Mouse (Mus musculus) embryo, embryonic 10 days (tissue): ENCODE measurements around the gene Lrch3.
"Not testable (repeated sequence)": the region's sequence is repeated elsewhere in the genome, so short reads cannot be mapped to it uniquely, and the experiment has no call there.

ENCODE experiments used
- DNase-seq: peaks from one replicate; pipeline ENCODE4 v3.0.0-alpha.2; 2015; ENCODE audit warnings: low spot score

Lrch3 gene

DNA sequence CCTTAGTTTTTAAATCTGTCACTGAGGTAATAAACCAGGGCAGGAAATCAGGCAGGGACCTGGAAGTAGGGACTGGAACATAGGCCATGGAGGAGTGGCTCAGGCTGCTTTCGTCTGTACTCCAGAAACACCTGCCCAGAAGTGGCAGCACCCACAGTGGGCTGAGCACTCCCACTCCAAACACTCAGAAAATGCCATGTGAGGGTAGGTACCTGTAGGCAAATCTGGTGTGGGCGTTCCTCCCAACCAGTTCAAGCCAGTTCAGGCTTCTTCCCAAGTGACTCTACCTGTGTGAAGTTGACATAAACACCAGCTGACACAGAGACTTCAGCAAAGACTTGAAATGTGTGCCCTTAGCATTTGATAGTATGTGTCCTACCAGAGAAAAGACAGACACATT is 70.7 kb downstream of the Lrch3 start:
- no peak for DNase-seq

DNA sequence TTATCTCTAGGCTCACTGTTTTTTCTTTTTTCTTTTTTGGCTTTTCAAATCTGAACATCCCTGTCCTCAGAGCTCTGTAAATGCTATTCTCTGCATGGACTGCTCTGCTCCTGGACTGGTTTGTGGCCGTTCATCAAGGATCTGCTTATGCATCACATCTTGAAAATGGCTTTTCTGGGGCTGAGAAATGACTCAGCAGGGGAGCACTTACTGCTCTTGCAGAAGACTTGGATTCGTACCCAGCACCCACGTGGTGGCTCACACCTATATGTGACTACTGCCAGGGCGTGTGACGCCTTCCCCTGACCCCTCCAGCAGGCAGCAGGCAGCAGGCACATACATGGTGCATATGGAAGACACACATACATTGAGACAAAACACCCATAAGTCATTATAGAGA is 78.3 kb downstream of the Lrch3 start:
- no peak for DNase-seq

DNA sequence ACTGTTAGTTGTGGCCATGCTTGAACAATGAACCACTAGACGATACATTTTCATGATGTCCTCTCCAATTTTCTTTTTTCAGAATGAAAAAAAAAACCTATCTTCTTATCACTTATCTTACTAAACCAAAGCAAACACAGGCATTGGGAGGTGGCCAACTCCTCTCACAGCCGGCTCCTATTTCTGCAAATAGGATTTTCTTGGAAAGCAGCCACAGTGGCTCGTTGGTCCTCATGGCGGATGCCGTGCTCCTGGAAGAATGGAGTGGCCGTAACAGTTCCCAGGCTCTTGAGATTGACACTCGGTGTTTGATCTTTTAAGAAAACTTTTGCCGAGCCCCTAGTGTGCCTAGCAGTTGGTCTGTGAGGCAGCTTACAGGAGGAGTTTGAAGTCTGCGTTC is 91.3 kb downstream of the Lrch3 start:
- peak; percentile 20 for DNase-seq

DNA sequence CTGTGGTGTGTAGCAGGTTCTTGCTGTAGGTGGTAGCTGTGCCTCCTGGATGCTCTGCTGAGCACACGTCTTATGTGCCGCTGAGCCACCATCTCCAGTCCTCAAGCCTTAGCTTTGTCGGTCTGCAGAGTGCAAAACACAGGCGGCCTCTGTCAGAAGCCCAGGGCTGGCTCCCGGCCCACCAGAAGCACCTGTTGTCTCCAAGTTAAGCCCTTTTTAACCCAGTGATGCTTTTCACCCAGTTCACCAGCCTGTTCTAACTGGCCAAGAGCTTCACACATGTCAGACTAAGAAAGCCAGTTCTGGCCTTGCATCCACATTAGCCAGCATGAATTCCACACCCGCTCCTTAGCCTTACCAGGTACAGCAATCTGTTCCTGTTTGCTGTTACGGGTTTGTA is 93.0 kb downstream of the Lrch3 start:
- DNase-seq = no peak

DNA sequence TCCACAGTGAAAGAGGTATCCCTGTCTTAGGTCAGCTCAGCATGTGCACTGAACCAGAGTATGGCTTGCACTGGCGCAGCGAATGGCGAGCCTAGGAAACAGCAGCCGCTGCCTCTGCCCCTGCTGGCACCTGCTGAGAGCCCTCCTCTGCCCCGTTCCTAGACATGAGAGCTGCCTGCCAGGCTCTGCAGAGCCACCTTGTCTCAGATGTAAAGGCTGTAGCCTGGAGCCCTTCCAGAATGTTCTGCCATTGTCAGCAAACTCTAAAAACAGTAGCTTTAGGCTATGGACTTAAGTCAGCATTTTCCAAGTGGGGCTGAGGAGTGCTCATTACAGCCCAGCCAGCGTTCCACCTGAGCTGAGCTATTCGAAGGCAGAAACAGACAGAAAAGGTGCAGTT is 93.5 kb downstream of the Lrch3 start:
- DNase-seq = no peak

DNA sequence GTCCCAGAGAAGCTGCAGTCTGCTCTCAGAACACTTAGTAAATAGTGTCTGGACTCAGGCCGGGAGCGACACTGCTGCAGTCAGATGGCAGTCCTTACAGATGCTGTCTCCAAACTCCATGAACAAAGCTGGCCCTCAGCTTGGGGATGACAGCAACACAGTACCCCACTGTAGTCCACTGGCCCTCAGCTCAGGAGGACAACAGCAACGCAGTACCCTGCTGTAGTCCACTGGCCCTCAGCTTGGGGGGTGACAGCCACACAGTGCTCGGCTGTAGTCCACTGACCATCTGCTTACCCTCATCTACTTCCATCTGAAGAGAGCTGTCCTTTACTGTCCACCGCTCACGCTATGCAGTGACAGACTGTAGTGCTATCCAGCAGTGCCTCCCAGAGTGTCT is 96.3 kb downstream of the Lrch3 start:
- DNase-seq = no peak

DNA sequence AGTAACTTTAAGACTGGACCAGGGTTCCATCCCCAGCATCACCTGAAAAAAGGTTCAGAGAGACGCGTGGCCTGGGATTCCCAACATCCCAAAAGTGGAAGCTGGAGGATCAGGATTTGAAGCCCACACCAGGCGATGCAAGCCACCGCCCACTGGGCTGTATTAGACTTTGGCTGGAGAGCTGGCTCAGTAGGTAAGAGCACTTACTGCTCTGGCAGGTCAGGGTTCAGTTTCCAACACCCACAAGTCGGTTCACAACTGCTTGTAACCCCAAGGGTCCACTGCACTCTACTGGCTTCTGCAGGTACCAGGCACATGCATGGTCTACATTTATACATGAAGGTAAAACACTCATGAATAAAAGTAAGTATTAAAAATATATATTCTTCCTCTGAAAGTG is 99.9 kb downstream of the Lrch3 start:
- DNase-seq = no peak

DNA sequence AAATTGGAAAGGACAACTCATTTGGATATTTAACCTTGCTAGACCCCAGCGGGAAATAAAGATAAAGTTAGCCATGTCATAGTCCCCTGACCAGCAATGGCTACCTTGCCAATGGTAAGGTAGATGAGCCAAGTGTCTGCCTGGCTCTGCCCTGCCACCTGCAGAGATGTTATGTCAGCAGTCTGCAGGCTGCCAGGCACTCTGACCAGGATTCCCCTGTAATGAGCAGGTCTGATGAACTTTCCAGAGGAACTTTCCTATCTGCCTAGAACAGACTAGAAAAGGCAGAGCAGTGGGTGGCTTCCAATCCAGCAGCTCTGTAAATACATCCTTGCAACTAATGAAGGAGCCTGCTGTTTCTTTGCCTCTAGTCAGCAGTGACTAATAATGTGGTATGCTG is 101.0 kb downstream of the Lrch3 start:
- DNase-seq = no peak

DNA sequence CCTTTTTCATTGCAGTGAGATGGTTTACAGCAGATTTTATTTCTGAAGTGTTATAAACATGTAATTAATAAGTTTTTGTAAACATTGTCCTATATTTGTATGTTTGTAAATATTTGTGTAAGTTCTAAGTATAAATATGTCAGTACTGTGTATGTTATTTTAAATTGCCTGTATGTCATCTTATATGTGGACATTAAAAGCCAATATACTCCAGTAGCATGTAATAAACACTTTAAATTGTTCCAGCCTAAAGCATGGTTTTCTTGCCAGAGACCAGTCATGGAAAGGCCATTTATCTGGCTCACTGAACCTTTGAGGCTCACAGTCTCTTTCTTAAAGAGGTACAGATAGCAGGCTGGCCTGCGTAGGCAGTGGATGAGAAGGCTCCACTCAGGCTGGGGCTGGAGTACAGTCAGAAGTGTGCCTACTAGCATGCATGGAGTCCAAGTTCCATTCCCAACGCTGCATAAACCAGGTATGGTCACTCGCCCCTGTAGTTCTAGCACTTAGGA is 101.6 kb downstream of the Lrch3 start:
- DNase-seq = no peak

DNA sequence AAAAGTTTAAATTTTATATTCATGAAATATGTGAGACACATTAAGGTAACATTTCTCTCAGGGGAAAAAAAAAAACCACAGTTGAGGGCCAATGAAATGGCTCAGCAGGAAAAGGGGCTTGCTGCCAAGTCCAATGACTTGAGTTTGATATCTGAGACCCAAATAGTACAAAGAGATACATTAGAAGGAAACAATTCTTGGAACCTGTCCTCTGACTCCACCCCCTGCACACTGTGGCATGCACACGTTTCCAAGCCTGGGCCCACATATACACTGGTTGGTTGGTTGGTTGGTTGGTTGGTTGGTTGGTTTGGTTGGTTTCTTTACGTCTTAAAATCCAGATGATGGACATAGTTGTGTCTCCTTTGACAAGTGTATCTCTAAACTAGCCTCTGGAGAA is 102.1 kb downstream of the Lrch3 start:
- no peak for DNase-seq

DNA sequence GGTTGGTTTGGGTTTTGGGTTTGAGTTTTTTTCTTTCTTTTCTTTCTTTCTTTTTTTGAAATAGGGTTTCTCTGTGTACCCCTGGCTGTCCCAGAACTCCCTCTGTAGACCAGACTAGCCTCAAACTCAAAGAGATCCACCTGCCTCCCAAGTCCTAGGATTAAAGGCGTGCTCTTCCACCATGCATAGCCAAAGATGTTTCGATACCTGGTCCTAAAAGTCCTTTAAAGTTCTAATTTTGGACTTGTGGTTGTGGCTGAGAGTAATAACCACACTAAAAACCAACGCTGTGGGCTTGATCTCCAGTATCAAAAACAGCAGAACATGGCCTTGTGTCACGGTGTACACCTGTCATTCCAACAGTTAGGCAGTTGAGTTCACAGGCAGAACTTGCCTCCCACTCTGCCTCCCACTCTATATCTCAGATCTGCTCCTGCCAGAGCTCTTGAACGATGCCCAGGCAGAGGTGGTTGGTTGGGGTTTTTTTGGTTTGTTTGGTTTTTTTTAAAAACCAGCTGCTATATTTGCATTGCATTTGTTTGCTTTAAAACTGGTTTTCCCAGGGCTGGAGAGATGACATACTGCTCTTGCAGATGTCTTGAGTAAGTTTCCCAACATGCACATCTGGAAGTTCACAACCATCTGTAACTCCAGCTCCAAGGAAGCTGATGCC is 103.9 kb downstream of the Lrch3 start:
- no peak for DNase-seq

DNA sequence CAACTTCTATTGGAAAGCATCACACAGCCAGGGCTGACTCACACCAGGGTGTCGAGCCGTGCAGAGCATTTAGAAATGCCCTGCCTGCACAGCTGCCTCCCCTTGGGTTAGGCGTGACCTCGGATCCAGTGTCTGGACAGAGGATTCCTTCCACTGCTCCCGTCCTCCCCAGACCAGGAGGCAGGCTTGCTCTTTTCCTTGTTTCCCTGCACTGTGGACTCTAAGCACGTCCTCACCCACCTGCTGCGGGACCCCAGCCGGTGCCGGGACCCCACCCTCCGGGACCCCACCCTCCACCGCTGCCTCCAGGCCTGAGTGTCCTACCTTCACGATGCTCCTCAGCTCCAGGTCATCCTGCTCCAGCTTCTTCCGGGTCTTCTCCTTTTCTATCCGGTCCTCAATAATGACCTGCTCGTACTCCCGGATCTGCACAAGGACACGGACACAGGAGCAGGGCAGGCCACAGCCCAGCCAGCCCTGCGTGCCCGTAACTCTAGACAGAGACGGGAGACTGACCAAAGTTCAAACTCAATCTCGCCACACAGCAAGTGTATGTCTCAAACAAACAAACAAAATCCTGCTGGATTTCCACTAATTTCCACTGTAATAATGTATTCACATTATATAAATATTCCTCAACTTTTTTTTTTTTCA is 105.3 kb downstream of the Lrch3 start:
- DNase-seq = no peak

DNA sequence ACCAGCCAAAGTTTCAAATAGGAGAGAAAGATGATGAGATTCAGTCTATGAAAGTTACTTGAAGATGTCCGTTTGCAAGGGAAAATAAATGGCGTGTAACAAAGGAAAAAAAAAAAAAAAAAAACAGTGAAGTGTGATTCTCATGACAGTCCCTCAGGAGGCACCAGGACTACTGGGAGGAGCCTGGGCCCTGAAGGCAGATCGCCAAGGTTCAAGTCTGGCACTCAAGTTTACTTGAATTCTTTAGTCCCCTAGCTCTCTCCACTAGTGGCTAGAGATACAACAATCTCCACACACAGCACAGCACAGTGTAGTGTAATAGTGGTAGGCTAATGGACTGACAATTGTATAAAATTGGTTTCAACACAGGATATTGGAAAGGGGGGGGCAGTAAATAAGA is 107.5 kb downstream of the Lrch3 start:
- DNase-seq = no peak

DNA sequence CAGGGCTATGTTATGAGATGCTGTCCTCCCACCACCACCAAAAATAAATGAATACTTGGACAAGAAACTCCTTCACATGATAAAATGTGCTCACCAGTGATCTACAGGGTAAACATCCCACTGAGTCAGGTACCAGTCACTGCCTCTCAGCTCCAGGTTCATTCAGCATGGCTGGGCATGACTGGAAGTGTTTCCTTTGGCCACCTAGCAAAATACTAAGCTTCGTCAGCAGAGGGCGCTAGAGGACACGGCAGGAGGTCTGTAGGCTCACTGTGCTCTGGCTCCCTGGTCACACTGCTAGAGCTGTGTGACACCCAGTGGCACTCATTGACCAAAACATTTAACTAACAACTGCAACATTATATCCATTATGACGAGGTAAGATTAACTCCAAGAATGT is 109.8 kb downstream of the Lrch3 start:
- DNase-seq = peak; percentile 92

DNA sequence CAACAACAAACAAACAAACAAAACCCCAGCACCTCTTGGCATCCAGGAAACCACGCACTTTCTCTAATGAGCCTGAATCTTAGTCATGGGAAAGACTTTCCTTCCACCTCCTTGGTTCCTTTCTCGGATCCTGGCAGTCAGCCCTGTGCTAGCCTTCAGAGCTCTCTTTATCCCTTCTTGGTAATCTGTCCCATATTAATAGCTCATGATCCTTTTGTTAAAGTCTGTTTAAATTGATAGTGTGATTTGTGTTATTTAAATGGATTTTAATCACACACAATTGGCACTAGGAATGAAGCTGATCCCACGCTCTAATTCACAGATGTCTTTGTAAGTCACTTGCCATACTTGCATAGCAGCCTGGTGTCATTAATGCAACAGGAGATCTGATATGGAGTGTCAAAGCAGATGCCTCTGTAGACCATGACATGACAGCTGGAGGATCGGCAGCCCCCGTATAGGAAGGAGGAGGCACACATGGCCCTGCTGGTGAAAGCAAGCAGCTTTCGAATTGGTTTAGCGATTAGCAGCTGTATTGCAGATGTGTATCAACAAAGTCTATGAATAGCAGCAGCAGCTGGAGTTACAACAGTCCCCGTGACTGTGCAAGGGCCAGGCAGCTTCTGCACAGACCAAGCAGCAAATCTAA is 110.7 kb downstream of the Lrch3 start:
- no peak for DNase-seq

DNA sequence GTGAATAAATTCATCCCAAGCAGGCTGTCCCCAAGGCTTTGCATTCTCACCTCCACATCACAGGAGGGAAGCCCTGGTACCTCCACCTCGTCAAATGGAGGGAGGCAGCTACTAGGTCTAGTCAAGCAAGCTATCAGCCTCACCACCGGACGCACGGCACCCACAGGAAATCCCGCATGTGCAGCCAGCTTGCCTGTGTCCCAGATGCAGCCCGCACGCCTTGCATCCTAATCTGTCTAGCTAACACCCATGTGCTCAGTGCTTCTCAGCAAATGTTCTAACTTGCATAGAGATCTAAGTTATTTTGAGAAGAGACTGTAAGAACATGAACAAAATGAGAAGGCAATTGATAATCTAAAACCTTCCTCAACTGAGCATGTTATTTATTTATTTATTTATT is 112.5 kb downstream of the Lrch3 start:
- no peak for DNase-seq

DNA sequence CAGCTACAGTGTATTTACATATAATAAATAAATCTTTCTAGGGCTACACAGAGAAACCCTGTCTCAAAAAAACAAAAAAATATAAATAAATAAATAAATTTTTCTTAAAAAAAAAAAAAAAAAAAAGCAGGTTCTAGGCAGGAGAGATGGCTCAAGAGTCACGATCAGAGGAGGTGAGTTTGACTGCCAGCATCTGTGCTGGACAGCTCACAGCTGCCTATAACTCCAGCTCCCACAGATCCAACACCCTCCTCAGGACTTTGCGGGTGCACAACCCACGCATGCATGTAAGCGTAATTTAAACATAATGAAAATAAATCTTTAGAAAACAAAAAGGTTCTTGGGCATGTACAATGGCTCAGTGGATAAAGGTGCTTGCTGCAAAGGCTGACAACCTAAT is 122.1 kb downstream of the Lrch3 start:
- no peak for DNase-seq

DNA sequence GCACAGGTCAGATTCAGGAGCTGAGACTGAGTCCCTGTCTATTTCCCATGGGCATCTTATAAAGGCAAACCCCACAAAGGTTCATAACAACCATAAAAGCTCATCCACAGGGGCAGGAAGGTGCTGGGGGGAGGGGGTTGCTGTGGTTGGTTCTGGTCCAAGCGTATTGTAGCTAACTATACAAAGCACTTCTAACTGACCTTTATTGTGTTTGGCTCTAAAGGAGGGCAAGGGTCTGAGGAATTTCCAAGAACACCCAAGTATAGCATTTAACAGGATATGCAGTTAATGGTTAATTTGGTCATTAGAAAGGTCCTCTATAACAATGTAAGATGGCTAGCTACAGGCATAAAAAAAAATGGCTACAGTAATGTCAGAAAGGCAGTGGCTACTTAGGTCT is 128.8 kb downstream of the Lrch3 start:
- no peak for DNase-seq

DNA sequence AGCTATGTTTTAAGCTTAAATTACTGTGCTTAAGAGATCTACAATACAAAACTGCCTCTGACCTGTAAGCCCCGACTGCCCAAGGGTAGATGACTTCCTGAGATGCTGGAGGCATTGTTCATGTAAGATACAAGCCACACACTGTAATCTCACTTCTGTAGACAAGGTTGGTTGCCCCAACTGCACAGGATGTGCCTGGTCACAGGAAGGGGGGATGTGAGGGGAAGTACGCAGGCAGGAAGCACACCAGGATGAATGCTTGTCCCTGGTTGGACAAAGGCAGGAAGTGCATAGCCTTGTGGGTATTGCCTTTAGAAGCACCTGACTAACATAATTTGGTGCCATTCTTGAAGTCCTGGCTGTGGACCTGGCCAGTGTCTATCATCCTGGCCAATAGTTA is 129.4 kb downstream of the Lrch3 start:
- no peak for DNase-seq

DNA sequence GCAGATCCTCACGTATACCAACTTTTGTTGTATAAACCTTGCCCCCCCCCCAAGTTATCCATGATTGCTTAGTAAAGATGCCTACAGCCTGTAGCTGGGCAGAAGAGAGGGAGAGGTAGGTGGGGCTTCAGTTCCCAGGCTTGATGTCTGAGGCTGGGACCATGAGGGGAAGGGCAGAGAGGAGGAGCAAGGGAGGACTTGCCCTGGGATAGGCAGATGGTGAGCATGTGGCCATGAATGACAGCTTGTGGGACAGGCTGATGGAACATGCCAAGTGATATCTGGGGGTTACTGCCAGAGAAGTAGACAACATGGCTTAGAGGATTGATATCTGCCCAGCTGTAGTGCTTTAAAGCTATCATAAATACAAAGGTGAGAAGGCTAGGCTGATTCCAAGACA is 134.1 kb downstream of the Lrch3 start:
- DNase-seq = no peak

DNA sequence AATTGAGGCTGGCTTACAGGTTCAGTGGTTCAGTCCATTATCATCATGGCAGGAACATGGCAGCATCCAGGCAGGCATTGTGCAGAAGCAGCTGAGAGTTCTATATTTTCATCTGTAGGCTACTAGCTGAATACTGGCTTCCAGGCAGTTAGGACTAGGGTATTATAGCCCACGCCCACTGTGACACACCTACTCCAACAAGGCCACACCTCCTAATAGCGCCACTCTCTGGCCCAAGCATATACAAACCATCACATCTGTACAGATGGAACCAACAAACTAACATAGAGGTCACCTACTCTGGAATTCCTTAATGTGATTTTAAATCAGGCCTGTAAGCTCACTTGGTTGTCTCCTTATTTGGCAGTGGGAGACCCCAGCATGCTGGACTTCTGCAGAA is 134.8 kb downstream of the Lrch3 start:
- DNase-seq = no peak

DNA sequence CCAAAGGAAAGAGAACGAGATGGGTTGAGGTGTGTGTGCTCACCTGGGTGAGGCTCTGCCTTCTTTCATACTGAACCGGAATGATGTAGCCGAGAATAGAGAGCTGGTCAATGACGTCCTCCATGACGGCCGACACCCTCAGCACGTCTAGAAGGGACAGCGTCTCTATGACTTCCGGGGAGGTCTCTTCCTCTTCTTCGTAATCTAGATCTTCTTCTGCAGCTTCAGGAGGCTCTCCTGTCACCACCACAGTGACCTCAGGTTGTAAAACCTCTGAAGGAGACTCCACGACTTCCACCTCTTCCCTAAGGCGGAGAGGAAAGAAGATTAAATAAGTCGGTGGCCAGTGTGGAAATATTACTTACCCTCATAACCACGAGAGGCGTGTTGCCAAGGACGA is 135.9 kb downstream of the Lrch3 start:
- DNase-seq = no peak

DNA sequence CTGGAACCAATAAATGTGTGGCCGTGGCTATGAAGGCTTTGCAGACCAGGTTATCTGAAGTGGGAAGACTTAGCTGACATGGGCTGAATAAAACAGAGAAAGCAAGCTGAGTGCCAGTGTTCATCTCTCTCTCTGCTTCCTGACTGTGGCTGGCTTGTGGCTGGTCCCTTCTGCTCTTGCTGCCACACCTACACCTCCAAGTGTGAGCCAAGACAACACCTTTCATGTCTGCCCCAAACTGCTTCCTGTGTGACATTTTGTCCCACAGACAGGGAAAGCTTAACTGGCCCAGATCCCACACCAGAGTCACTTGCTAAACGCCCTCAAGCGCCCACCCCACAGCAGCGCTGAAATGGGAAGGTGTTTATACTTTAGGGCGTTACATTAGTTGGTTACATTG is 139.2 kb downstream of the Lrch3 start:
- no peak for DNase-seq

DNA sequence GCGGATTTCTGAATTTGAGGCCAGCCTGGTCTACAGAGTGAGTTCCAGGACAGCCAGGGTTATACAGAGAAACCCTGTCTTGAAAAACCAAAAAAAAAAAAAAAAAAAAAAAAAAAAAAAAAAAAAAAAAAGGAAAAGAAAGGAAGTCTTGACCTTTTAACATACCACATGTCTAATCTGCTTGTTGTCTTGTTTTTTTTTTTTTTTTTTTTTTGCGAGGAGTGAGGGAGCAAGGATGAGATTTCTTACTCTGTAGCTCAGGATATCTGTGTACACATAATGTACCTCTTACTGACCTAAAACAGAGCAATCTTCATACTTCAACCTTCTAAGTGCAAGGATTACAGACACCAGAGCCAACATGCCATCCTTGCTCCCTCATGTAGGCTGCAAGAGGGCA is 141.0 kb downstream of the Lrch3 start:
- not testable (repeated sequence) for DNase-seq
